Mouse (Mus musculus) midbrain, embryonic 16.5 days (tissue): ENCODE data around the gene Fam107b. TPM values are rescaled to one million over a fixed set of nuclear protein-coding genes. Genes with fewer than 3 reads are reported as not detected.
"Not testable (repeated sequence)": the region's sequence is repeated elsewhere in the genome, so short reads cannot be mapped to it uniquely, and the experiment has no call there.

ENCODE experiments used
- ATAC-seq: fragments of 200-750 bp; cut with Nextera tagmentation; 2 replicates; pipeline ENCODE4 v1.8.0; 2017; ENCODE audit warnings: moderate TSS enrichment
- H3K27ac ChIP-seq: fragments of 300-500 bp; sonication (generic); 2 replicates; pipeline ENCODE4 v1.5.1; 2014; ENCODE audit warnings: mild to moderate bottlenecking, low read length, mixed read lengths
- H3K27me3 ChIP-seq: fragments of 300-500 bp; sonication (generic); 2 replicates; pipeline ENCODE4 v1.6.1; 2014; ENCODE audit warnings: low read depth, low read length, mixed read lengths; ENCODE audit not compliant: control insufficient read depth, insufficient read depth
- H3K36me3 ChIP-seq: fragments of 300-500 bp; sonication (generic); 2 replicates; pipeline ENCODE4 v1.6.1; 2014; ENCODE audit warnings: mild to moderate bottlenecking, low read length, moderate library complexity, mixed read lengths; ENCODE audit not compliant: control insufficient read depth, insufficient read depth
- H3K4me1 ChIP-seq: fragments of 300-500 bp; sonication (generic); 2 replicates; pipeline ENCODE4 v1.6.1; 2014; ENCODE audit warnings: mild to moderate bottlenecking, low read length, mixed read lengths; ENCODE audit not compliant: control insufficient read depth, insufficient read depth
- H3K4me2 ChIP-seq: fragments of 300-500 bp; sonication (generic); 2 replicates; pipeline ENCODE4 v1.6.1; 2014; ENCODE audit warnings: mild to moderate bottlenecking, low read length, mixed read lengths
- H3K4me3 ChIP-seq: fragments of 300-500 bp; sonication (generic); 2 replicates; pipeline ENCODE4 v1.5.1; 2014; ENCODE audit warnings: low read depth, mild to moderate bottlenecking, low read length, moderate library complexity, mixed read lengths
- H3K9ac ChIP-seq: fragments of 300-500 bp; sonication (generic); 2 replicates; pipeline ENCODE4 v1.6.1; 2014; ENCODE audit warnings: low read depth, low read length, mixed read lengths
- H3K9me3 ChIP-seq: fragments of 300-500 bp; sonication (generic); replicated peaks from 2 replicates; pipeline ENCODE4 v1.6.1; 2014; ENCODE audit warnings: mild to moderate bottlenecking, low read length, mixed read lengths; ENCODE audit not compliant: control insufficient read depth, poor library complexity, severe bottlenecking
- WGBS: fragments of 180-500 bp; shearing (Covaris S2); extraction: QIAGEN DNeasy Blood & Tissue Kit; methylation state at CpG from one replicate; pipeline ENCODE4 v1.1.7; 2014; 5-methylcytosine and 5-hydroxymethylcytosine counted together
- polyA plus RNA-seq: library from polyadenylated mRNA; unstranded; fragments of >200 nt; fragmentation: Nextera tagmentation; extraction: Ambion mirVana; gene quantifications from 2 replicates; pipeline ENCODE4 v1.2.1, GENCODE M21; 2015

The Fam107b gene
- polyA plus RNA-seq, 1 experiment from 2014 or later, result 27.9 TPM

DNA sequence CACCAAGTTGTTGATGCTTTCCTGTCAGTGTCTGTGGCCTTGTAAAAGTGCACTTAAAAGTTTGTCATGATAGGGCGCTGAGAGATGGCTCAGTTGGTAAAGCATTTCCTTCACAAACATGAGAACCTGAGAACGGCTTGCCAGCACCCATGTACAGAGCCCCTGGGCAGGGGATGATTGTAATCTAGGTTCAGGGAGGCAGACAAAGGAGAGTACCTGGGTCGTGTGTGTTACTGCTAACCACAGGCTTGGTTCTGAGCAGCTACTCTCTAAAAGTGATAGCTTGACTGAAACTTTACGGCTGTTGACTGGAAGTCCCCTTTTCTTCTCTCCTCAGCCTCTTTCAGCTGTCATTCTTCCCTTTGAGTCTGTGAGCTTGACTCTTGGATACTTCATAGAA lies 147.6 kb downstream of the Fam107b start:
- Histone ChIP-seq H3K27ac (no peak overlapping the region), H3K4me3 (no peak overlapping the region), H3K9ac (no peak overlapping the region), H3K4me2 (no peak overlapping the region), H3K4me1 (peaks cover 21% of the 10 kb centered on the region), H3K9me3 (no peaks in the 10 kb centered on the region), H3K36me3 (no peaks in the 10 kb centered on the region), H3K27me3 (no peaks in the 10 kb centered on the region)
- ATAC-seq, result no peak
- 80% methylated on average over 4 of the region's 4 CpGs for WGBS

DNA sequence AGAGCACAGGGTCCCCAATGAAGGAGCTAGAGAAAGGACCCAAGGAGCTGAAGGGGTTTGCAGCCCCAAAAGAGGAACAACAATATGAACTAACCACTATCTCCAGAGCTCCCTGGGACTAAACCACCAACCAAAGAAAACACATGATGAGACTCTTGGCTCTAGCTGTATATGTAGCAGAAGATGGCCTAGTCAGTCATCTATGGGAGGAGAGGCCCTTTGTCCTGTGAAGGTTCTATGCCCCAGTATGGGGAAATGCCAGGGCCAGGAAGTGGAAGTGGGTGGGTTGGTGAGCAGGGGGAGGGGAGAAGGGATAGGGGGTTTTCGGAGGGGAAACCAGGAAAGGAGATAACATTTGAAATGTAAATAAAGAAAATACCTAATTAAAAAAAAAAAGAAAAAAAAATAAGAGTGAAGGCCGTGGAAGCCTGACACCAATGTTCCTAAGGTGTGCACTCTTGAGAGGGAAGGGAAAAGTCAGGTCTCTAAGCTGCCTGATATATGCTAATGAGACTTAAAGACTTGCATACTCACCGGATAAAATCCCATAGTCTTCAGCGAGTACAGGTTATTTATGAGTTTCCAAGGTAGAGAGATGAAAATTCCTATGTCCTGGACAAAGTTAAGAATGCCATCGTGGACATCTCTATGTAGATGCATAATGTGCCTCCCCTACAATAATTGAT lies 149.3 kb downstream of the Fam107b start:
- H3K27me3 ChIP-seq, H3K4me2 ChIP-seq, H3K9ac ChIP-seq, ATAC-seq, H3K36me3 ChIP-seq, H3K4me3 ChIP-seq, H3K27ac ChIP-seq, H3K9me3 ChIP-seq: not testable (repeated sequence)
- H3K4me1 ChIP-seq, result peaks cover 15% of the 10 kb centered on the region
- 91% methylated on average over 5 of the region's 5 CpGs for WGBS

DNA sequence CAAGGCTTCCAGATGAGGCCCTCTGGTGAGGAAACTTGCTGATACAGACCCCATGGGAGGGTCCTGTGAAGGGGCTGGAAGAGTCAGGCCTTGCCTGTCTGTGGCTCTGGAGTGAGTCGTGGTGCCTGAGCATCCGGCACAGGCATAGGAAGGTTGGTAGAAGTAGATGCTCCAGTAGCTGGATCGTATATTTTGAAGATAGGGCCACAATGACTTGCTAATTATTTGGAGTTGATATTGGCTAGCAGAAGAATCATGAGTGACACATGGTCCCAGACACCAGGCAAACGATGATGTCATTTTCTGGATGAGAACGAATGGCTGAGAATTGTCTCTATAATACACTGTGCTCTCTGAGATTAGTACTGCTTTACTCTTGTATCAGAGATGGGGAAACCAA lies 150.8 kb downstream of the Fam107b start:
- no peak overlapping the region for H3K9ac ChIP-seq
- H3K27ac ChIP-seq, result no peak overlapping the region
- no peak for ATAC-seq
- no peak overlapping the region for H3K4me3 ChIP-seq
- H3K9me3 ChIP-seq, result no peaks in the 10 kb centered on the region
- no peaks in the 10 kb centered on the region for H3K27me3 ChIP-seq
- H3K36me3 ChIP-seq, result no peaks in the 10 kb centered on the region
- no peak overlapping the region for H3K4me2 ChIP-seq
- 95% methylated on average over 5 of the region's 5 CpGs for WGBS
- peaks cover 2% of the 10 kb centered on the region; the same call in 1 of the 2 replicates for H3K4me1 ChIP-seq

DNA sequence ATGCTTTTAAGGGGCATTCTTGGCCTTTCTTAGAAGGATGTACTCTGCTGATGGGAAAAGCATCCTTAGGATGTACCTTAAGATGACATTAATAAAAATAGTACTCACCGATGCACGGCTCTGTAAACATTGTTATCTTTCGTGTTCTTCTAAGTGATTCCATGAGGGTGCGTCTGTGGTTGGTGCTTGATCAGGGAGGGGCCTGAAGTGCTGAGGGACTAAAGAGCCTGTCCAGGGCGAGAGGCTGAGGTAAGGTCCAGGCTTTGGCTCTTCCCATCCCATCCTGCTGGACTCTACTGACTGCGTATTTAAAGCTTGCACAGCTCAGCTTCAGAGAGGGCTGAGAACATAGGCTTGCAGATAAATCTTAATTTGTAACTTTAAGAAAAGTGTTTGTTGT lies 151.7 kb downstream of the Fam107b start:
- H3K36me3 ChIP-seq, result no peaks in the 10 kb centered on the region
- H3K4me2 ChIP-seq, result no peak overlapping the region
- peaks cover 8% of the 10 kb centered on the region for H3K4me1 ChIP-seq
- no peak overlapping the region for H3K9ac ChIP-seq
- WGBS, result 88% methylated on average over 6 of the region's 6 CpGs
- no peak overlapping the region for H3K4me3 ChIP-seq
- no peaks in the 10 kb centered on the region for H3K27me3 ChIP-seq
- ATAC-seq, result no peak
- H3K27ac ChIP-seq, result no peak overlapping the region
- no peaks in the 10 kb centered on the region for H3K9me3 ChIP-seq

DNA sequence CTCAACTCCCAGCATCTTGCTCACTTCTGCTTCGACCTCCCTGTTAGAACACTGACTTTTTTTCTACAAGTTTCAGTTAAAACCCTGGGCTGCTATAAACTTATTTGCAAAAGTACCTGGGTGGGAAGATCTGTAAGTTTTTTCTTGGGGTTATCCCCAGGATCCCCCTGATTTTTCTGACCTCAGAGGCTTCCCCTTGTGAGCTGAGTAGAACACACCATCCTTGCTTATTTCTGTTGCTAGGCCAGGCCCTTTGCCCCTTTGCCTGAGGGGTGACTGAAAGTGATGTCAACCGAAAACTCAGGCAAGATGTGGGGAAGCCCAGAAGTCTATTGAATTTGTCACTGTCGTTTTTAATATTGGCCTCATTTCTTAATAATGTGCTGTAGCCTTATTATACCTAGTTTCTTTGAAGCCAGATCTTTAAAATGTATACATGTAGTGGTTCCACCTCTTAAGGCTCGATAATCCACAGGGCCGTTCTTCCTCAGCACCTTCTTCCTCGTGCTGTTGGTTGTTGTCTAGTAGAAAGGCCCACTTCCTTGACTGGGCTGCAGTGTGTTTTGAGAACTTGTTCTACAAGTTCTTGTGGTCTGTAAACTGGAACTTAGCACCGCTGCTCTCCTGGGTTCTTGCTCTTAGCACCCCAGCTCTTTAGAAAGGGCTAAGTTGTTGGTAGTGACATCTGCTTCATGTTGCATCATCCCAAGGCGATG lies 153.3 kb downstream of the Fam107b start:
- Histone ChIP-seq H3K36me3 (no peaks in the 10 kb centered on the region), H3K9ac (no peak overlapping the region), H3K27ac (no peak overlapping the region), H3K4me2 (no peak overlapping the region), H3K4me3 (no peak overlapping the region), H3K4me1 (peaks cover 10% of the 10 kb centered on the region), H3K9me3 (no peaks in the 10 kb centered on the region), H3K27me3 (no peaks in the 10 kb centered on the region)
- 85% methylated on average over 8 of the region's 8 CpGs for WGBS
- no peak for ATAC-seq

DNA sequence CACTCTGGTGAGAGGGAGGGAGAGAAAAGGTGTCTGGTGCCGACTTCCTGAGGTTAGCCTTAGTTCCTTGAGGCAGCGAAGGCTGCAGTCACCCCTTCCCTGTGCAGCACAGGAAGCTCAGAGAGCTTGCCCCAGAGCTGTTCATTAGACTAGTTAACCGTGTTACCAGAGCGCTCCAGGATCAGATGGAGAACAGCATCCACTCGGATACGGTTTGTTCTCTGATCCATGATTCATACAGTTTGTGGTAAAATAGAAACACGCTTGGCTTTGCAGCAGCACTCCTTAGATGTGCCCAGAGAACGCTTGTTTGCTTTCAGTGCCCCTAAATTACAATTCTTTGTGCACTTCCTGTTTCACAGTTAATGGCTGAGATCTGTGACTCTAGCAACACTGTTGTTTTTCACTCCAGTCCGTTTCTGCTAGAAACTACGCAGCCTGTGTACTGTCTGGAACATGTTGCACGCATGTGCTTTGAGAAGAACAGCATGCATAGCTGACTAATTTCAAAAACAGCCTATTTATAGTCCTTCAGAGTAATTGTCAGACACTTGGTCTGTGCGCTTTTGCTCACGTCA lies 156.3 kb downstream of the Fam107b start:
- Histone ChIP-seq H3K4me1 (peaks cover 12% of the 10 kb centered on the region), H3K27ac (no peak overlapping the region), H3K4me3 (no peak overlapping the region), H3K4me2 (no peak overlapping the region; the same call in 1 of the 2 replicates), H3K36me3 (no peaks in the 10 kb centered on the region), H3K27me3 (no peaks in the 10 kb centered on the region), H3K9me3 (no peaks in the 10 kb centered on the region), H3K9ac (no peak overlapping the region)
- ATAC-seq, result no peak; the same call in 1 of the 2 replicates
- WGBS, result 76% methylated on average over 13 of the region's 13 CpGs

DNA sequence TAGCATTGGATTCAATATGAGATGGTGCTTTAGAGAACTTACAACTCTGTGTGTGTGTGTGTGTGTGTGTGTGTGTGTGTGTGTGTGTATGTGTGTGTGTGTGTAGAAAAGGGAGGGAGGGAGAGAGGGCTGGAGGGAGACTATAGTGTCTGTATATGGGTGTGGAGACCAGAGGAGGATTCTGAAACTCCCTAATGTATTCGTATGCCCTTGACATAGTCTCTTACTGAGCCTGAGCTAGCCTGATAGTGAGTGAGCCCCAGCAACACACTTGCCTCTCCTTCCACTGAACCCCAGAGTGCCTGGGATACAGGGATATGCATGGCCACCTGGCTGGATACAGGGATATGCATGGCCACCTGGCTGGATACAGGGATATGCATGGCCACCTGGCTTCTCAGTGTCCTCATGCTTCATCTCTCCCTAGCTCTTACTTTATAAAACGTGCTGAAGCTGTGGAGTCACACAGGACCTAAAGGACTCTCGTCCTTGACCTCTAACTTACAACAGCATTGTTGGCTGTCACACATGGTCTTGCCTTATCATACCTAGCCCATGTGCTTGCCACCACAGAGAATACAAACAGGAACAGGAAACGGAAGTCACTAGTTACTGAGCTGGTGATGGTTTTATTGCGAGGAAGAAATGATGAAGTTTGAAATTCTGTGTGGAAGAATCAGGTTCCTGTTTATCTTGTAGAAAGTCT lies 157.1 kb downstream of the Fam107b start:
- ATAC-seq, result 0 out of 2 replicates have a peak, but pooled peaks have one; percentile 21
- no peak overlapping the region for H3K4me3 ChIP-seq
- H3K36me3 ChIP-seq, result no peaks in the 10 kb centered on the region
- no peak overlapping the region for H3K4me2 ChIP-seq
- no peak overlapping the region for H3K27ac ChIP-seq
- 86% methylated on average over 5 of the region's 5 CpGs for WGBS
- no peaks in the 10 kb centered on the region for H3K27me3 ChIP-seq
- peaks cover 12% of the 10 kb centered on the region for H3K4me1 ChIP-seq
- no peak overlapping the region for H3K9ac ChIP-seq
- H3K9me3 ChIP-seq, result no peaks in the 10 kb centered on the region

DNA sequence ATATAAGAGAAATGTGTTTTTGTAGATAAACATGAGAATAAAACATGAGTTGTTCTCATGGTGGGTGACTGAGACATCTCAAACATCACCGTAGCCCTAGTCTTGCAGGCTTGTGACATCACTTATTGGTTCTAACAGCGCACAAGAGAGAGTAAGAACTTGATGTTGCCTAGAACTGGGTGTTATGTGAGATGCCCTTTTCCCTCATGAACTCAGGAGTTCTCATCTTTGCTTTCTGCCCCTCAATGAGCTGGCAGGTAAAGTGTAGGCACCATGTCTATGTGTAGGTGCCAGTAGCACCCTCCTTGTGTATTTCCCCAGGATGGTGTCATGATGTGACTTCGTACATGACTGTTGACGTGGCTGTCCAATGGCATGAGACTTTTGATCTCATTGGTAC lies 157.8 kb downstream of the Fam107b start:
- Histone ChIP-seq H3K4me2 (no peak overlapping the region), H3K36me3 (no peaks in the 10 kb centered on the region), H3K9ac (no peak overlapping the region), H3K9me3 (no peaks in the 10 kb centered on the region), H3K27ac (no peak overlapping the region), H3K4me1 (peaks cover 15% of the 10 kb centered on the region), H3K4me3 (no peak overlapping the region), H3K27me3 (no peaks in the 10 kb centered on the region)
- ATAC-seq, result no peak
- WGBS, result 96% methylated on average over 4 of the region's 4 CpGs
